In the genomic region with DNA sequence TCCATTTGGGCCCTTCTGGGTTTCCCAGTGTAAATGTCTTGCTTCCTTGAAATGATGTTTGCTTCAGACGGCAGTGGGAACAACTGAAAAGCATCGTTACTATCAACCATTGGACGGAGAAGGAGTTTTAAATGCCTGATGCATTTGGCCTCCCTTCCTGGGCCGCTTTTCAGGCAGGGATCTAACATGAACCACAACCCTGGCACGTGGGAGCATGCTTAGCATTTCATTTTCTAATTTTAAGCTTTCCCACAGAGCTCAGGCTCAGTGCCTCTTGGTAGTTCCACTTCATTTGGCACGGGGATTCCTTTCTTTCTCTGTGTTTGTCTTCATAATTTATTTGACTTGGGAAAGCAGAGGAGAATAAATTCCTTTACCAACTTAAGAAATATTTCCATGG, we compare ENCODE assay signal across 15 mouse cellular contexts.
A peak's percentile ranks its signal among the peaks of the same experiment; 100 is the strongest.
DNase-seq lines count a peak whose midpoint lies in the region; ATAC-seq and TF ChIP-seq lines count a peak whose summit lies in the region.
"Had no signal": no experiment of that assay in that cellular context is flagged by ENCODE, and none has a peak within 500 bp of the region (broad histone marks: within the 10 kb centered on the region; RNA-seq: fewer than 3 reads in every experiment).

No protein-coding gene starts in this region.

- no peak for ATAC-seq in kidney, embryonic 14.5 days (ENCODE audit: low FRiP score, low TSS enrichment)
- ATAC-seq in heart, embryonic 12.5 days (ENCODE audit: insufficient number of reproducible peaks, low FRiP score), result no peak
- ATAC-seq in intestine, embryonic 15.5 days, result no peak
- ATAC-seq: inflammation-experienced regulatory T-cells, adult 6 months had no signal

- WGBS in kidney, adult 2 months, result 44% methylated on average over 6 of the region's 6 CpGs
- WGBS in kidney, embryonic 14.5 days, result 69% methylated on average over 6 of the region's 6 CpGs
- WGBS in heart, embryonic 12.5 days, result 72% methylated on average over 6 of the region's 6 CpGs
- 81% methylated on average over 6 of the region's 6 CpGs for WGBS in intestine, embryonic 15.5 days

- H3K9me3 ChIP-seq in kidney, embryonic 14.5 days (ENCODE audit: control insufficient read depth, low read length), result no peaks in the 10 kb centered on the region
- no peaks in the 10 kb centered on the region for H3K9me3 ChIP-seq in heart, embryonic 12.5 days (replicated peaks)
- no peaks in the 10 kb centered on the region for H3K9me3 ChIP-seq in intestine, embryonic 15.5 days
- H3K9me3 ChIP-seq: embryonic facial prominence, embryonic 15.5 days; limb, embryonic 15.5 days; neural tube, embryonic 12.5 days had no signal

- H3K4me2 ChIP-seq in kidney, embryonic 14.5 days (replicated peaks; ENCODE audit: low read depth, low read length), result no peak overlapping the region
- H3K4me2 ChIP-seq in heart, embryonic 12.5 days, result no peak overlapping the region
- H3K4me2 ChIP-seq in intestine, embryonic 15.5 days (replicated peaks), result no peak overlapping the region
- H3K4me2 ChIP-seq: embryonic facial prominence, embryonic 15.5 days; limb, embryonic 15.5 days; neural tube, embryonic 12.5 days had no signal

- H3K9ac ChIP-seq in kidney, embryonic 14.5 days (ENCODE audit: low read depth, low read length), result no peak overlapping the region
- no peak overlapping the region for H3K9ac ChIP-seq in heart, embryonic 12.5 days
- no peak overlapping the region for H3K9ac ChIP-seq in intestine, embryonic 15.5 days
- H3K9ac ChIP-seq: embryonic facial prominence, embryonic 15.5 days; limb, embryonic 15.5 days; neural tube, embryonic 12.5 days had no signal

- TF ChIP-seq POLR2A in kidney, adult 2 months (IDR thresholded peaks at IDR 0.05; ENCODE audit: low read depth, low read length), result no peak

- no peak for TF ChIP-seq CTCF in kidney, adult 2 months (conservative IDR thresholded peaks at IDR 0.05; ENCODE audit: insufficient read depth, insufficient read length, low read depth, low read length)

- DNase-seq in cerebellum, postnatal 14 days, result peak; percentile 19 to 54
- DNase-seq in cerebellum, adult 9-10 months, result no peak
- peak; percentile 2 for DNase-seq in kidney, adult 2 months
- peak; percentile 8 to 25 for DNase-seq in left cerebral cortex, adult 18-20 months (ENCODE audit: low spot score in 2 of 2)
- peak; percentile 10 for DNase-seq in right cerebral cortex, postnatal 4 days
- DNase-seq: heart, postnatal 36 days; lung, adult 2 months; thymus, adult 2 months had no signal

- H3K27ac ChIP-seq in kidney, adult 2 months (ENCODE audit: insufficient read depth, low read depth, low read length), result no peak overlapping the region
- H3K27ac ChIP-seq in kidney, embryonic 14.5 days (ENCODE audit: low read depth, low read length), result no peak overlapping the region
- no peak overlapping the region for H3K27ac ChIP-seq in heart, embryonic 12.5 days (ENCODE audit: poor library complexity, severe bottlenecking)
- no peak overlapping the region for H3K27ac ChIP-seq in intestine, embryonic 15.5 days
- H3K27ac ChIP-seq: embryonic facial prominence, embryonic 15.5 days; limb, embryonic 15.5 days; neural tube, embryonic 12.5 days had no signal

- H3K36me3 ChIP-seq in kidney, adult 2 months (ENCODE audit: control insufficient read depth, insufficient read depth, low read length), result no peaks in the 10 kb centered on the region
- H3K36me3 ChIP-seq in kidney, embryonic 14.5 days (ENCODE audit: control insufficient read depth, insufficient read depth, low read length), result no peaks in the 10 kb centered on the region
- H3K36me3 ChIP-seq in heart, embryonic 12.5 days, result no peaks in the 10 kb centered on the region
- no peaks in the 10 kb centered on the region for H3K36me3 ChIP-seq in intestine, embryonic 15.5 days
- H3K36me3 ChIP-seq: embryonic facial prominence, embryonic 15.5 days; limb, embryonic 15.5 days; neural tube, embryonic 12.5 days had no signal

- H3K4me1 ChIP-seq in kidney, adult 2 months (ENCODE audit: control insufficient read depth, insufficient read depth, low read length), result no peaks in the 10 kb centered on the region
- no peaks in the 10 kb centered on the region for H3K4me1 ChIP-seq in kidney, embryonic 14.5 days (ENCODE audit: control insufficient read depth, insufficient read depth, low read length)
- no peaks in the 10 kb centered on the region for H3K4me1 ChIP-seq in heart, embryonic 12.5 days (replicated peaks)
- H3K4me1 ChIP-seq in intestine, embryonic 15.5 days (replicated peaks), result no peaks in the 10 kb centered on the region
- H3K4me1 ChIP-seq: embryonic facial prominence, embryonic 15.5 days; limb, embryonic 15.5 days; neural tube, embryonic 12.5 days had no signal

- no peak overlapping the region for H3K4me3 ChIP-seq in kidney, adult 2 months (ENCODE audit: insufficient read depth, low read depth, low read length)
- H3K4me3 ChIP-seq in kidney, embryonic 14.5 days (ENCODE audit: low read length), result no peak overlapping the region
- no peak overlapping the region for H3K4me3 ChIP-seq in heart, embryonic 12.5 days
- H3K4me3 ChIP-seq in intestine, embryonic 15.5 days (replicated peaks), result no peak overlapping the region
- H3K4me3 ChIP-seq: embryonic facial prominence, embryonic 15.5 days; limb, embryonic 15.5 days; neural tube, embryonic 12.5 days had no signal

- H3K27me3 ChIP-seq in kidney, adult 2 months (replicated peaks; ENCODE audit: control insufficient read depth, insufficient read depth, low read length), result no peaks in the 10 kb centered on the region; the same call in 1 of the 2 replicates
- no peaks in the 10 kb centered on the region for H3K27me3 ChIP-seq in kidney, embryonic 14.5 days (ENCODE audit: control insufficient read depth, insufficient read depth, low read length)
- no peaks in the 10 kb centered on the region for H3K27me3 ChIP-seq in heart, embryonic 12.5 days (replicated peaks)
- H3K27me3 ChIP-seq in intestine, embryonic 15.5 days (replicated peaks), result no peaks in the 10 kb centered on the region
- H3K27me3 ChIP-seq: embryonic facial prominence, embryonic 15.5 days; limb, embryonic 15.5 days; neural tube, embryonic 12.5 days had no signal
